Mouse (Mus musculus) left cerebral cortex, adult 18-20 months (tissue): ENCODE results near the gene Fxr2. TPM values are rescaled to one million over a fixed set of nuclear protein-coding genes. Genes with fewer than 3 reads are reported as not detected.

Source experiments
- DNase-seq, 2 experiments: peaks; one replicate each; pipeline ENCODE4 v3.0.0; 2021 to 2022; ENCODE audit warnings: low spot score in 2 of 2, mixed read lengths in 1 of 2
- total RNA-seq, 2 experiments: library from RNA; stranded (reverse); gene quantifications; 2 replicates each; pipeline ENCODE4 v1.2.3; 2021

Fxr2 gene
- total RNA-seq, 2 experiments from 2014 or later: 148 TPM

- peak in 1 of 2 experiments; percentile 44 for DNase-seq
Measured at GRCm38 (mm10) chr11:69656617-69657461, 24.0 kb downstream of the Fxr2 start.

GRCm38 (mm10) chr11:69657462-69657881 is 24.7 kb downstream of the Fxr2 start:
- no peak for DNase-seq

- DNase-seq: no peak
Measured at GRCm38 (mm10) chr11:69661221-69661881, 28.6 kb downstream of the Fxr2 start.

- peak; percentile 84 to 93 for DNase-seq
Measured at GRCm38 (mm10) chr11:69662213-69662966, 29.6 kb downstream of the Fxr2 start, which contains the start of gene Mpdu1. Mpdu1 (minus strand) TSS chr11:69662642.

- DNase-seq: no peak
Measured at GRCm38 (mm10) chr11:69662967-69663671, 30.3 kb downstream of the Fxr2 start.

GRCm38 (mm10) chr11:69663795-69664194 is 31.0 kb downstream of the Fxr2 start:
- DNase-seq: no peak

GRCm38 (mm10) chr11:69664841-69665240 is 32.1 kb downstream of the Fxr2 start:
- no peak for DNase-seq

- DNase-seq: no peak
Measured at GRCm38 (mm10) chr11:69665457-69665960, 32.7 kb downstream of the Fxr2 start.

- DNase-seq: peak; percentile 53 to 56
Measured at GRCm38 (mm10) chr11:69665961-69666664, 33.3 kb downstream of the Fxr2 start, which contains the start of gene Cd68. Cd68 (minus strand) TSS chr11:69666153.

GRCm38 (mm10) chr11:69666665-69667005 is 33.8 kb downstream of the Fxr2 start:
- DNase-seq: no peak

GRCm38 (mm10) chr11:69670786-69671725 is 38.3 kb downstream of the Fxr2 start:
- peak; percentile 85 to 89 for DNase-seq

GRCm38 (mm10) chr11:69671726-69672124 is 38.9 kb downstream of the Fxr2 start:
- peak in 1 of 2 experiments; percentile 29 for DNase-seq

- DNase-seq: peak; percentile 99 to 100
Measured at GRCm38 (mm10) chr11:69672211-69672706, 39.5 kb downstream of the Fxr2 start, which contains the start of gene Eif4a1. Eif4a1 (minus strand) TSS chr11:69672423.

GRCm38 (mm10) chr11:69679144-69679543 is 46.4 kb downstream of the Fxr2 start:
- no peak for DNase-seq

- DNase-seq: no peak
Measured at GRCm38 (mm10) chr11:69680136-69680855, 47.5 kb downstream of the Fxr2 start.

GRCm38 (mm10) chr11:69681314-69682208 is 48.8 kb downstream of the Fxr2 start, which contains the start of gene Senp3:
Senp3 (minus strand) TSS chr11:69682084.
- DNase-seq: peak; percentile 97 to 98
